Mouse (Mus musculus): ENCODE data around the gene Samhd1. TPM values are rescaled to one million over a fixed set of nuclear protein-coding genes. Genes with fewer than 3 reads are reported as not detected.

The Samhd1 gene
- polyA plus RNA-seq (2015; fragmentation: Nextera tagmentation; extraction: Ambion mirVana), result 20.3 and 22.1 TPM in 2 replicates

DNA sequence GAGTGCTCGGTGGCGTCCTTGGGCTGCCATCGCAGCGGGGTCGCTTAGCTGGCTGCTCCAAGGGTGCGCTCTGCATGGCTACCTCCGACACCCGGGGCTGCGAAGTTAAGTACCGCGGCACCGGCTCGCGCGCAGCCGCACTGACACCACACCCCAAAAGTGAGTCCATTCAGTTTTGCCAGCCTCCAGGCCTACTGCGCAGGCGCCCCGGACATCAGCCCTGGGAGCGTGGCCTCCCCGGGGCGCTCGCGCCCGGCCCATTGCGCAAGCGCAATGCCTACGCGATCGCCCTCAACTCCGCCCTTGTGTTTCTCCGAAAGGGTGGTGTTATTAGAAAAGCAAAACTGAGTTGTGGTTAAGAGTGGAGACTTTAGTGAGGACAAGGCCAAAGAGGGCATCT lies at the start of gene Samhd1:
Gene Samhd1 (minus strand): TSS at position 252 of the 400 bp plus-strand sequence.

DNA sequence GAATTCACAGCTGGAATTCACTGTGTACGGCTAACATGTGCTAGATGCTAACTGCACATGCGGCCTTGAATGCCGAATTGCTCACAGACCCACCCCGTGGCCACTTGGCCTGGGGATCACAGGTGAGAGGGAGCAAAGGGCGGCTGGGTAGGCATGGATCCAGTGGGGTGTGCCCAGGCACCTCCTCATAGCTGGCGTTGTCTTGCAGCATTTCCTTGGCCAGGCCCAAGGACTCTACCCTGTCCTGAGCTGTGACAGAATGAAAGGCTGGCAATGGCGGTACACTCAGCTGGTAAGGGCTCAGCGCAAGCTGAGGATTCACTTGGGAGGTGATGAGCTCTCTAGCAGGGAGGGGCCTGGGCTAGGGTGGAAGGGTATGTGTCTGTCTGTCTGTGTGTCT lies 48.3 kb downstream of the Samhd1 start, which contains the start of gene Tldc2:
Gene Tldc2 (plus strand): TSS at position 260 of the 400 bp plus-strand sequence.

DNA sequence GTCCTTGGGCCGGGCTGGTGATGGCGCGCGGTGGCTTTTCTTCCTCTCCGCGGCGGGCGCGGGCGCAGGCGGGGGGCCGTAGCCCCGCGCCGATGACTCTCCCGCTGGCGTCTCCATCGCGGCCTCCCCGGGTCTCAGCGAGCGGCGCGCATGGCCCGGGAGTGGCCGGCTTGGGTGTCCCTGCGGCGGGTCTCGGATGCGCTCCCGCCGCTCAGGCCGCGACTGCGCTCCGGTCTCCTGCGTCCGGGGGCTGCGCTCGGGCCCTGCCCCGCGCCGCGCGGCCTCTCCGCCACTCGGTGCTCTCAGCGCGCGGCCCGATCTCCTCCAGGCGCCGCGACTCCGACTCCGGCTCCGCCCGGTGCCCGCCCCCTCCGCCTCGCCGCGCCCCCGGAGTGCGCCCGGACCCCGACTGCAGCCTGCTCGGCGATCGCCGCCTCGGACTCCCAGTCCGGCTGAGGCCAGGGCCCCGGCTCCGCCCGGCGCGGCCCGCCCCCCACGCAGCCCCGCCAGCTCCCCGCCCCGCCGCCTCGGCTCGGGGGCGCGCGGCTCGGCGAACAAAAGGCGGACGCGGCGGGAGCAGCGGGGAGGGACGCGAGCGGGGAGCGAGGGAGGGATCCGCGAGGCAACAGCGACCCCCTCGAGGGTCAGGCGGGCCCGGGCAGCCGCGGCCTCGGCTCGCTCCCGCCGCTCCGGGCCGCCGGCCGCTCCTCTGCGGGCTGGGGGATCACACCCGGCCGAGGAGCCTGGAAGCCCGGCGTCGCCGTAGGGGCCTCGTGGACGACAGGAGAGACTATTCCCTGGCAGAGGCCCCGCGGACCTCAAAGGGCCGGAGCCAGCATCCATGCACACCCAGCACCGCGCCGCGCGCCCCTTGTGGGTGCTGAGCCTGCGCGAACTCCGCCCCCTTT lies 56.0 kb downstream of the Samhd1 start, which contains the start of gene Soga1:
Gene Soga1 (minus strand): TSS at position 462 of the 908 bp plus-strand sequence.

Other genes with a start within 250 kb of the Samhd1 start
- 0.08 and 0.22 TPM in 2 replicates for gene Sla2, start 248.1 kb downstream of the Samhd1 start, polyA plus RNA-seq (2015; fragmentation: Nextera tagmentation; extraction: Ambion mirVana)
- 20.1 and 20.9 TPM in 2 replicates for gene Ndrg3, start 143.2 kb downstream of the Samhd1 start, polyA plus RNA-seq (2015; fragmentation: Nextera tagmentation; extraction: Ambion mirVana)
- 11.0 and 13.2 TPM in 2 replicates for gene Dsn1, start 128.1 kb downstream of the Samhd1 start, polyA plus RNA-seq (2015; fragmentation: Nextera tagmentation; extraction: Ambion mirVana)
- 2.3 and 2.4 TPM in 2 replicates for gene Soga1, start 56.0 kb downstream of the Samhd1 start, polyA plus RNA-seq (2015; fragmentation: Nextera tagmentation; extraction: Ambion mirVana)
- not detected in 2 replicates for gene Tldc2, start 48.2 kb downstream of the Samhd1 start, polyA plus RNA-seq (2015; fragmentation: Nextera tagmentation; extraction: Ambion mirVana)
- gene Rbl1, start 69.3 kb upstream of the Samhd1 start, polyA plus RNA-seq (2015; fragmentation: Nextera tagmentation; extraction: Ambion mirVana), result 9.2 and 13.2 TPM in 2 replicates
- gene Rpn2, start 143.8 kb upstream of the Samhd1 start, polyA plus RNA-seq (2015; fragmentation: Nextera tagmentation; extraction: Ambion mirVana), result 160 and 166 TPM in 2 replicates
- gene Mroh8, start 144.3 kb upstream of the Samhd1 start, polyA plus RNA-seq (2015; fragmentation: Nextera tagmentation; extraction: Ambion mirVana), result 0.19 and 0.30 TPM in 2 replicates
- gene Ghrh, start 212.2 kb upstream of the Samhd1 start, polyA plus RNA-seq (2015; fragmentation: Nextera tagmentation; extraction: Ambion mirVana), result not detected in 2 replicates
- 107 and 113 TPM in 2 replicates for gene Manbal, start 232.3 kb upstream of the Samhd1 start, polyA plus RNA-seq (2015; fragmentation: Nextera tagmentation; extraction: Ambion mirVana)